Mouse (Mus musculus): ENCODE measurements around the gene Tsen34. TPM values are rescaled to one million over a fixed set of nuclear protein-coding genes. Genes with fewer than 3 reads are reported as not detected.
"Not testable (repeated sequence)": the region's sequence is repeated elsewhere in the genome, so short reads cannot be mapped to it uniquely, and the experiment has no call there.

Tsen34 gene
- total RNA-seq, 2 experiments from 2014 or later: 15.0 to 21.0 TPM

GRCm38 (mm10) chr7:3715249-3715648 lies 22.6 kb downstream of the Tsen34 start:
- ATAC-seq (replicated peaks; ENCODE audit: poor library complexity): peak; percentile 54

GRCm38 (mm10) chr7:3720268-3720667 lies 27.6 kb downstream of the Tsen34 start, which contains the start of gene Pirb:
Pirb (minus strand) TSS chr7:3720391.
- ATAC-seq (replicated peaks; ENCODE audit: poor library complexity): not testable (repeated sequence)

GRCm38 (mm10) chr7:3725459-3725858 lies 32.8 kb downstream of the Tsen34 start:
- not testable (repeated sequence) for ATAC-seq (replicated peaks; ENCODE audit: poor library complexity)

GRCm38 (mm10) chr7:3732675-3733074 lies 40.0 kb downstream of the Tsen34 start:
- peak; percentile 39; the same call in 1 of the 2 replicates for ATAC-seq (replicated peaks; ENCODE audit: poor library complexity)

Other genes with a start within 250 kb of the Tsen34 start
- 0.47 and 1.5 TPM in 2 replicates for gene Tarm1, start 190.2 kb upstream of the Tsen34 start, total RNA-seq (2015)
- gene Tarm1, start 190.2 kb upstream of the Tsen34 start, total RNA-seq (2017): 0.12 and 0.91 TPM in 2 replicates
- 0.22 TPM in 1 of 2 replicates, not detected in the other for gene Oscar, start 76.7 kb upstream of the Tsen34 start, total RNA-seq (2015)
- not detected in 2 replicates for gene Oscar, start 76.7 kb upstream of the Tsen34 start, total RNA-seq (2017)
- gene Ndufa3, start 75.5 kb upstream of the Tsen34 start, total RNA-seq (2015): 273 and 300 TPM in 2 replicates
- 219 and 232 TPM in 2 replicates for gene Ndufa3, start 75.5 kb upstream of the Tsen34 start, total RNA-seq (2017)
- 16.8 and 31.8 TPM in 2 replicates for gene Tfpt, start 62.9 kb upstream of the Tsen34 start, total RNA-seq (2015)
- gene Tfpt, start 62.9 kb upstream of the Tsen34 start, total RNA-seq (2017): 34.4 and 44.2 TPM in 2 replicates
- 33.0 and 37.3 TPM in 2 replicates for gene Prpf31, start 62.9 kb upstream of the Tsen34 start, total RNA-seq (2015)
- 113 and 130 TPM in 2 replicates for gene Prpf31, start 62.9 kb upstream of the Tsen34 start, total RNA-seq (2017)
- gene Cnot3, start 47.6 kb upstream of the Tsen34 start, total RNA-seq (2015): 114 and 122 TPM in 2 replicates
- 20.0 and 25.3 TPM in 2 replicates for gene Cnot3, start 47.6 kb upstream of the Tsen34 start, total RNA-seq (2017)
- 6.1 and 9.4 TPM in 2 replicates for gene Leng1, start 27.0 kb upstream of the Tsen34 start, total RNA-seq (2015)
- gene Leng1, start 27.0 kb upstream of the Tsen34 start, total RNA-seq (2017): 7.9 and 10.3 TPM in 2 replicates
- 4.4 and 8.4 TPM in 2 replicates for gene Tmc4, start 15.3 kb upstream of the Tsen34 start, total RNA-seq (2015)
- gene Tmc4, start 15.3 kb upstream of the Tsen34 start, total RNA-seq (2017): 2.9 and 3.2 TPM in 2 replicates
- 49.1 and 51.4 TPM in 2 replicates for gene Mboat7, start 660 bp downstream of the Tsen34 start, total RNA-seq (2015)
- 19.0 and 27.6 TPM in 2 replicates for gene Mboat7, start 660 bp downstream of the Tsen34 start, total RNA-seq (2017)
- gene Rps9, start 11.1 kb downstream of the Tsen34 start, total RNA-seq (2015): 1,732 and 1,826 TPM in 2 replicates
- 1,590 and 1,738 TPM in 2 replicates for gene Rps9, start 11.1 kb downstream of the Tsen34 start, total RNA-seq (2017)
- 8.1 and 8.9 TPM in 2 replicates for gene Pirb, start 27.5 kb downstream of the Tsen34 start, total RNA-seq (2015)
- gene Pirb, start 27.5 kb downstream of the Tsen34 start, total RNA-seq (2017): 4.5 and 4.7 TPM in 2 replicates
- 0.72 TPM in 1 of 2 replicates, not detected in the other for gene Gm15448, start 132.8 kb downstream of the Tsen34 start, total RNA-seq (2015)
- not detected in 2 replicates for gene Gm15448, start 132.8 kb downstream of the Tsen34 start, total RNA-seq (2017)
- gene Pira2, start 152.2 kb downstream of the Tsen34 start, total RNA-seq (2015): 1.5 and 2.7 TPM in 2 replicates
- gene Pira2, start 152.2 kb downstream of the Tsen34 start, total RNA-seq (2017): 1.5 TPM in 2 replicates
- gene Gm14548, start 205.3 kb downstream of the Tsen34 start, total RNA-seq (2015): 1.1 and 1.9 TPM in 2 replicates
- gene Gm14548, start 205.3 kb downstream of the Tsen34 start, total RNA-seq (2017): 0.17 and 3.1 TPM in 2 replicates
- gene Lilra6, start 222.6 kb downstream of the Tsen34 start, total RNA-seq (2015): 0.71 and 0.91 TPM in 2 replicates
- gene Lilra6, start 222.6 kb downstream of the Tsen34 start, total RNA-seq (2017): 0.64 and 0.67 TPM in 2 replicates